Mouse (Mus musculus) myocyte (in vitro differentiated cells): Measurements from ENCODE around the gene Ggn. TPM values are rescaled to one million over a fixed set of nuclear protein-coding genes. Genes with fewer than 3 reads are reported as not detected.

Source experiments
- H3K27me3 ChIP-seq: one replicate; pipeline ENCODE4 v1.6.1; 2011; ENCODE audit not compliant: control insufficient read depth, insufficient read depth, insufficient read length
- H3K36me3 ChIP-seq: one replicate; pipeline ENCODE4 v1.6.1; 2011; ENCODE audit not compliant: control insufficient read depth, insufficient read depth
- H3K4me2 ChIP-seq: one replicate; pipeline ENCODE4 v1.6.1; 2011; ENCODE audit warnings: low read depth, control low read depth
- H3K4me3 ChIP-seq: one replicate; pipeline ENCODE4 v1.5.1; 2011; ENCODE audit warnings: mild to moderate bottlenecking, control low read depth, moderate library complexity
- H3K79me2 ChIP-seq: one replicate; pipeline ENCODE4 v1.6.1; 2011; ENCODE audit not compliant: control insufficient read depth, insufficient read depth
- H3ac ChIP-seq: one replicate; pipeline ENCODE4 v1.6.1; 2011; ENCODE audit not compliant: control insufficient read depth, insufficient read length
- CEBPB ChIP-seq: IDR thresholded peaks from 2 replicates; pipeline ENCODE4 v1.6.1; 2011; ENCODE audit warnings: mild to moderate bottlenecking, moderate library complexity; ENCODE audit not compliant: poor library complexity, insufficient read depth, severe bottlenecking
- E2F4 ChIP-seq: IDR thresholded peaks from one replicate; pipeline ENCODE4 v1.6.1; 2011; ENCODE audit warnings: mild to moderate bottlenecking, control low read depth, moderate library complexity; ENCODE audit not compliant: insufficient read depth
- MAX ChIP-seq: IDR thresholded peaks from one replicate; pipeline ENCODE4 v1.6.1; 2011; ENCODE audit warnings: low read depth, mild to moderate bottlenecking, control low read depth
- MYOD1 ChIP-seq, 3 experiments: IDR thresholded peaks; one replicate each; pipeline ENCODE4 v1.6.1; 2011; ENCODE audit warnings: control low read depth in 2 of 3, low read depth in 2 of 3, mild to moderate bottlenecking in 2 of 3, moderate library complexity in 1 of 3; ENCODE audit not compliant: insufficient read length in 2 of 3, control insufficient read depth in 1 of 3
- MYOG ChIP-seq, 3 experiments: IDR thresholded peaks; one replicate each; pipeline ENCODE4 v1.6.1; 2011; ENCODE audit warnings: control low read depth in 2 of 3, low read depth in 2 of 3, mild to moderate bottlenecking in 2 of 3; ENCODE audit not compliant: insufficient read length in 2 of 3, control insufficient read depth in 1 of 3, insufficient read depth in 1 of 3
- POLR2A ChIP-seq: IDR thresholded peaks from one replicate; pipeline ENCODE4 v1.6.1; 2011; ENCODE audit warnings: low read depth, mild to moderate bottlenecking, control low read depth, moderate library complexity; ENCODE audit not compliant: insufficient read length
- POLR2AphosphoS2 ChIP-seq: IDR thresholded peaks from one replicate; pipeline ENCODE4 v1.6.1; 2011; ENCODE audit warnings: low read depth, control low read depth; ENCODE audit not compliant: insufficient read length
- REST ChIP-seq: IDR thresholded peaks from one replicate; pipeline ENCODE4 v1.6.1; 2011; ENCODE audit warnings: mild to moderate bottlenecking, control low read depth, moderate library complexity; ENCODE audit not compliant: insufficient read depth, insufficient read length
- SRF ChIP-seq: IDR thresholded peaks from one replicate; pipeline ENCODE4 v1.6.1; 2011; ENCODE audit warnings: low read depth; ENCODE audit not compliant: control insufficient read depth, insufficient read length
- TCF12 ChIP-seq: IDR thresholded peaks from one replicate; pipeline ENCODE4 v1.6.1; 2011; ENCODE audit warnings: mild to moderate bottlenecking, control low read depth; ENCODE audit not compliant: poor library complexity, insufficient read depth, severe bottlenecking
- TCF3 ChIP-seq: IDR thresholded peaks from one replicate; pipeline ENCODE4 v1.6.1; 2011; ENCODE audit warnings: low read depth, control low read depth; ENCODE audit not compliant: insufficient read length
- USF1 ChIP-seq: IDR thresholded peaks from one replicate; pipeline ENCODE4 v1.6.1; 2011; ENCODE audit warnings: low read depth, mild to moderate bottlenecking, control low read depth, moderate library complexity
- polyA plus RNA-seq: library from polyadenylated mRNA; unstranded; fragments of >200 nt; fragmentation: generic; extraction: Trizol; gene quantifications from one replicate; pipeline ENCODE4 v1.2.1, GENCODE M21; 2012; ENCODE audit warnings: missing spikeins

Ggn gene
- polyA plus RNA-seq, 1 experiment, result 0.89 TPM

DNA sequence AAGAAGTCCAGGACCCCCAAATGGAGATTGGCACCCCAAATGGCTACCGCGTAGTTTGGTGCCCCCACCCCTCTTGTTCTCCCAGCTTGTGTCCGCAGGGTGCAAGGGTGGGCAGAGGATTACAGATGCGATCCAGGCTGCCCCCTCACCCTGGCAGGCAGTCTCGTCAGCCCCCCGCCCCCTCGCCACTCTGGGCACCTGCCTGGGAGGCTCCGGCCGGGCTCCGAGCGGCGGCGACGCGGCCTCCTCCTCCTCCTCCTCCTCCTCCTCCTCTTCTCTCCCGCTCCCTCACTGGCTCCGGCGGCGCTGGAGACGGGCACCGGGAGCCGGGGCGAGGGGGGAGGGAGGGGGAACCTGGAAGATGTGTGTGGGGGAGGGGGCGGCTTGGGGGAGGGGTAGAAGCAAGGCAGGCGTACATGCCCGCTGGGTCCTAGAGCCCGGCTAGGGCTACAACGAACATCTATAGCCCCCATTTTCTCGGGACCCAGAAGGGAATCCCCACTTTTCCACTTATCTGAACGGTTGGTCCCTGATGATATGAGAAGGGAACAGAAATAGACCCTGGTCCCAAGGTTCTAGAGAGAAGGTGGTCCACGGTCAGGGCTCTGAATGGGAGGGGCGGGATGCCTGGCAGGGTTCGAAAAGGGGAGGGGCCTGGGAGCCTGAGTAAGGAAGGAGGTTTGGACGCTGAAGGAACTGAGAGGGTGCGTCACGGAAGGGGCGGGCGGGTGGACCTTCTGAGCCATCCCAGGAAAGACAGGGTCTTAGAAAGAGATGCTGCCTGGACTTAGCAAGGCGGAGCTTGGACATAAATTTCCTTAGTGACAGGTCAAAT lies 562 bp upstream of the Ggn start:
- no peak for TF ChIP-seq MYOG (IDR thresholded peaks at IDR 0.05; ENCODE audit: control insufficient read depth in 1 of 3, insufficient read depth in 1 of 3, insufficient read length in 2 of 3, low read depth in 2 of 3)
- peak; percentile 15 for TF ChIP-seq POLR2A
- Histone ChIP-seq H3ac (peak overlapping the region; percentile 61), H3K79me2 (no peaks in the 10 kb centered on the region), H3K27me3 (no peaks in the 10 kb centered on the region), H3K36me3 (no peaks in the 10 kb centered on the region), H3K4me2 (peak overlapping the region; percentile 93), H3K4me3 (peak overlapping the region; percentile 61)

DNA sequence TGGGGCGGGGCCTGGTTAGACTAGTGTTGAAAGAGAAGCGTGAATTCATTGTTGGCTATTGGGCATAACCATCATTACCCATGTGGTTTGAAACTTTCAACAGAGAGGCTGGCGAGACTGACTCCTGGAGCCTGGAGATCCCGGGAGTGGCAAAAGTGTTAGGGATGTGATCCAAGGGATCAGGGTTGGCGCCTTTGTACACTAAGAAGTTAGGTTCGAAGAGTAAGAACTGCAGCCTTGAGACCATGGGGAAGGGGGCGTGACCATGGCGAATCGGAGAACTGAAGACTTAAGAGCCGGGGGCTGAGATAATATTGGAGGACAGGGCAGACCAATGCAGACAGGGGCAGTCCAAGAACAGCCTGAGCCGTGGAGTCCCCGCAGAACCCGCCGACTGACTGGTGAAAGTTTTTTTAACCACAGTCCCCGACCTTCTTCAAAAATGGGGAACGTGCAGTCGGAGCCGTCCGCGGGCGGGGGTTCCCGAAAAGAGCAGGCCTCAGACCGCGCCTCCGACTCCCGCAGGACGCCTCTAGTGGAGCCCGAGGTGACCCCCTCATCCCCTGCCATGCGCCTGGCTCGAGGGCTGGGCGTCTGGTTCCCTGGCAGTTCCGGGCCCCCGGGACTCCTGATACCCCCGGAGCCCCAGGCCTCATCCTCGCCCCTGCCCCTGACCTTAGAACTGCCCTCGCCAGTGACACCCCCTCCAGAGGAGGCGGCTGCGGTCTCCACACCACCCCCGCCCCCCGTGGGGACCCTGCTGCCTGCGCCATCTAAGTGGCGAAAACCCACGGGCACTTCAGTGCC lies 948 bp downstream of the Ggn start:
- peaks cover 5% of the 10 kb centered on the region for H3K79me2 ChIP-seq
- no peaks in the 10 kb centered on the region for H3K27me3 ChIP-seq
- TF ChIP-seq REST (no peak), POLR2AphosphoS2 (peak; percentile 39), POLR2A (peak; percentile 4)
- H3K4me2 ChIP-seq, result peak overlapping the region; percentile 93
- H3ac ChIP-seq, result peak overlapping the region; percentile 4
- H3K36me3 ChIP-seq, result peaks cover 7% of the 10 kb centered on the region
- H3K4me3 ChIP-seq, result peak overlapping the region; percentile 61

DNA sequence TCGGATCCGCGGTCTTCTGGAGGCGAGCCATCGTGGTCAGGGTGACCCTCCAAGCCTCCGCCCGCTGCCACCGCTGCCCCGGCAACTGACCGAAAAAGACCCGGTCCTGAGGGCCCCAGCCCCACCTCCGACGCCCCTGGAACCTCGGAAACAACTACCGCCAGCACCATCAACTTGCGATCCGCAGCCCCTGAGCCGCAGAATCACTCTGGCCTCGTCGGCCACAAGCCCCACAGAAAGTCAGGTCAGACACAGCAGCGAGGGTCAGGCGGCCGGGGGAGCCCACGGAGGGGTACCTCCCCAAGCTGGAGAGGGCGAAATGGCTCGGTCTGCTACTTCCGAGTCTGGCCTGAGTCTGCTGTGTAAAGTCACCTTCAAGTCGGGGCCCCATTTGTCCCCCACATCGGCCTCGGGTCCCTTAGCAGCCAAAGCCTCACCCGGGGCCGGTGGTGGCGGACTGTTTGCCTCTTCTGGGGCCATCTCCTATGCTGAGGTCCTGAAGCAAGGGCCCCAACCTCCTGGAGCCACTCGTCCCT lies 1.6 kb downstream of the Ggn start:
- peak overlapping the region; percentile 61 for H3K4me3 ChIP-seq
- H3K79me2 ChIP-seq, result peaks cover 11% of the 10 kb centered on the region
- H3K36me3 ChIP-seq, result peaks cover 13% of the 10 kb centered on the region
- H3ac ChIP-seq, result peak overlapping the region; percentile 4
- TF ChIP-seq SRF (no peak), MAX (no peak), USF1 (no peak), MYOD1 (IDR thresholded peaks at IDR 0.05; ENCODE audit: control insufficient read depth in 1 of 3, insufficient read length in 2 of 3, low read depth in 2 of 3) (no peak), POLR2AphosphoS2 (no peak), MYOG (IDR thresholded peaks at IDR 0.05; ENCODE audit: control insufficient read depth in 1 of 3, insufficient read depth in 1 of 3, insufficient read length in 2 of 3, low read depth in 2 of 3) (no peak), REST (no peak), TCF12 (no peak), TCF3 (no peak), POLR2A (no peak), E2F4 (no peak), CEBPB (no peak)
- H3K4me2 ChIP-seq, result peak overlapping the region; percentile 93
- no peaks in the 10 kb centered on the region for H3K27me3 ChIP-seq

DNA sequence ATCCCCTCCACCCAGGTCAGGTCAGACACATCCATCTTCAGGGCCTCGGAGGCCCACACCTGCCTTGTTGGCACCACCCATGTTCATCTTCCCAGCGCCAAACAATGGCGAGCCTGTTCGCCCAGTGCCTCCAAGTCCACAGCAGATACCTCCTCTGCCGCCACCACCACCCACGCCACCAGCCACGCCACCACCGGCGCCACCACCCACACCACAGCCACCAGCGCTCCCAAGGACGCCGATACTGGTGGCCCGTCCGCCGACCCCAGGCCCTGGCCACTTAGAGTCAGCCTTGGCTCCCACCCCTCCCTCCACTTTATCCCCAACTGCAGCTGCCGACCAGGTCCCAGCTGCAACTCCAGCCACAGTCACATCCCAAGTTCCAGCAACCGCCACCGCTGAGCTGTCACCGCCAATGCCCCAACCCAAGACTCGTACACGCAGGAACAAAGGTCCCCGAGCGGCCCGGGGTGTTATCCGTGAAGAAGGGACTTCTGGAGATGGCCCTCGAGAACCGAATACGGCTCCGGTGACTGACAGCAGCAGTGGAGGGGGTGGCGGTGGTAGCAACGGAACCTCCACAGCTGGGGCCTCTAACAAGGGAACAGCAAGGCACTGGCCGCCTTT lies 2.5 kb downstream of the Ggn start:
- peaks cover 20% of the 10 kb centered on the region for H3K79me2 ChIP-seq
- no peak overlapping the region for H3ac ChIP-seq
- TF ChIP-seq TCF3 (no peak), POLR2A (peak; percentile 42), TCF12 (no peak), E2F4 (no peak), SRF (no peak), USF1 (no peak), MYOG (IDR thresholded peaks at IDR 0.05; ENCODE audit: control insufficient read depth in 1 of 3, insufficient read depth in 1 of 3, insufficient read length in 2 of 3, low read depth in 2 of 3) (no peak), POLR2AphosphoS2 (peak; percentile 88), MAX (no peak), MYOD1 (IDR thresholded peaks at IDR 0.05; ENCODE audit: control insufficient read depth in 1 of 3, insufficient read length in 2 of 3, low read depth in 2 of 3) (no peak)
- no peaks in the 10 kb centered on the region for H3K27me3 ChIP-seq
- no peak overlapping the region for H3K4me3 ChIP-seq
- peaks cover 22% of the 10 kb centered on the region for H3K36me3 ChIP-seq
- no peak overlapping the region for H3K4me2 ChIP-seq

DNA sequence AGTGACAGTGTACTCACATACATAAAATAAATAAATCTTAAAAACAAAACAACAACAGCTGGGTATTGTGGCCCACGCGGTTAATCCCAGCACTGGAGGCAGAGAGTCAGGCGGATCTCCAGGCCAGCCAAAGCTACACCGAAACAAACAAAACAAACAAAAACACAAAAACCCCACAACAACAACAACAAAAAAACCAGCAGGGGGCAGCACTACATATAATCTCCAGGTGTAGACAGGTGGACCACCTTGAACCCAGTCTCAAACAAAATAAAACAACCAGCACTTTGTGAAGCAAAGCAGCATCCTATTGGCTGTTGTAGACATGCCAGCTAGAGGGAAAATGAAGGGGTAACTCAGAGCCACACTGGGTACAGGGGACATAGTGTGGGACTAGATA lies 8.1 kb downstream of the Ggn start:
- Histone ChIP-seq H3K79me2 (peaks cover 47% of the 10 kb centered on the region), H3K4me2 (peak overlapping the region; percentile 67), H3K27me3 (no peaks in the 10 kb centered on the region), H3ac (no peak overlapping the region), H3K36me3 (peaks cover 22% of the 10 kb centered on the region), H3K4me3 (peak overlapping the region; percentile 80)
- TF ChIP-seq MAX (no peak), SRF (no peak), E2F4 (no peak), USF1 (no peak), POLR2A (no peak), TCF12 (no peak), MYOD1 (IDR thresholded peaks at IDR 0.05; ENCODE audit: control insufficient read depth in 1 of 3, insufficient read length in 2 of 3, low read depth in 2 of 3) (no peak), REST (no peak), POLR2AphosphoS2 (no peak), TCF3 (no peak), CEBPB (no peak), MYOG (IDR thresholded peaks at IDR 0.05; ENCODE audit: control insufficient read depth in 1 of 3, insufficient read depth in 1 of 3, insufficient read length in 2 of 3, low read depth in 2 of 3) (no peak)
